Mouse (Mus musculus): ENCODE measurements around the gene P2rx5.

DNA sequence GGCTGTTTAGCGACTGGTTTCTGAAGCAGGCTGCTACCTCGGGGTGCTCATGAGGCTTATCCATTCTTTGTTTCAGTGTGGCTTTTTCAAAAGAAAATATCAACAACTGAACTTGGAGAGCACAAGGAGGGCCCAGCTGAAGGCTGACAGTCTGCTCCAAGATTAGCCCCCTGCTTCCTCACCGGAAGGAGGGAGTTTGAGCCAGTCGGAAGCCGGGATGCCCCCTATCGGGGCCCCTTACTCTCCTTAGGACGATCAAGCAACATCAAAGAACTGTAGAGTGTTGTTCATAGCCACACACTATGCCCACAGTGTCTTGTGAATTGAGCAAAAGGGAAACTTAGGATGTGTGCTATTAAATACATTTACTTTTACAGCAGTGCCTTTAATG lies 13.3 kb upstream of the P2rx5 start:
- TF ChIP-seq POLR2A (IDR thresholded peaks at IDR 0.05; ENCODE audit: insufficient read depth, low read depth, low read length) (no peak), CTCF (IDR thresholded peaks at IDR 0.05; ENCODE audit: insufficient read depth, low read depth, low read length) (no peak)
